Mouse (Mus musculus): ENCODE results near the gene Speer4b.
"Not testable (repeated sequence)": the region's sequence is repeated elsewhere in the genome, so short reads cannot be mapped to it uniquely, and the experiment has no call there.

GRCm38 (mm10) chr5:27501338-27501737 lies at the start of gene Speer4b:
- not testable (repeated sequence) for TF ChIP-seq CTCF (IDR thresholded peaks at IDR 0.05; ENCODE audit: low read depth, low read length); EP300 (IDR thresholded peaks at IDR 0.05; ENCODE audit: insufficient read depth, low read depth, low read length)
